Mouse (Mus musculus): ENCODE measurements at regions not wholly inside any gene's neighbourhood (a gene's known extent, or its start where the extent isn't known, plus 50 kb on each side); places are given as distances from the start of the nearest gene placed in this dataset.
"Not testable (repeated sequence)": the region's sequence is repeated elsewhere in the genome, so short reads cannot be mapped to it uniquely, and the experiment has no call there.

DNA sequence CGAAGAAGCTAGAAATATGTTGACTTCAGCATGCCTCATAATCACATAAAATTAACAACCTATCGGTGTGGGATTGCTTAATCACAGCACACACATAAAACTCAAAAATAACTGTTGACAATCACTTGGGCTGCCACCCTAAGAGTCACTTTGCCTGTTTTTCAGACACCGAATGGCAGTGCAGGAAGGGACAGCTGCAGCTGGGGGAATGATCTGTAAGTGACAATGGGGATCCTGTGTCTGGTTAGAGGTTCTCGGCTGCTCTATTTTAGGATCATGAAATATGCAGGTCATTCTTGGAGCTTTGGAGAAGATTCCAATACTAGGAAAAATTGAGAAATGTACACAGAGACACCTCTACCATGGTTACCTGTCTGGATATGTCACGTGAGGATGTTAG lies 54.4 kb upstream of the Tcf12 start:
- no peak for DNase-seq (ENCODE audit: extremely low spot score, low read depth, low spot score)

DNA sequence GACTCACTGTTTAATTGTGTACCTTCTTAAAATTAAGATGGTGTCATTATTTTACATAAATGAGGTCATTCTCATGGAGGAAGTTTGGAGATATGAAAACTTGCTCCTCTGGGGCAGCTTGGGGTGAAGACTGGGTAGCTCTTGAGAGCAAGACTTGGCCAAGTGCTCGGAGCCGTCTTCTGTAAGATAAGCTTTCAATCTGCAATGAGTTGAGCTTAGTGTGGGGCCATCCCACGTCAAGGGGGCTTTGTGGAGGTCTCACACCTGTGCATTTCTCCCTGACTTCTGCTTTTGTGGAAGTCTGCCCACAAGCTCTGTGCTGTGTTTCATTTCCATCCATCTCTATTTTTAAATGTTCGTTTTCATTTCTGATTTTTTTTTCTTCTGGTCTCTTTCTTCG lies 54.9 kb upstream of the Tcf12 start:
- DNase-seq (ENCODE audit: extremely low spot score, low read depth, low spot score) = no peak

DNA sequence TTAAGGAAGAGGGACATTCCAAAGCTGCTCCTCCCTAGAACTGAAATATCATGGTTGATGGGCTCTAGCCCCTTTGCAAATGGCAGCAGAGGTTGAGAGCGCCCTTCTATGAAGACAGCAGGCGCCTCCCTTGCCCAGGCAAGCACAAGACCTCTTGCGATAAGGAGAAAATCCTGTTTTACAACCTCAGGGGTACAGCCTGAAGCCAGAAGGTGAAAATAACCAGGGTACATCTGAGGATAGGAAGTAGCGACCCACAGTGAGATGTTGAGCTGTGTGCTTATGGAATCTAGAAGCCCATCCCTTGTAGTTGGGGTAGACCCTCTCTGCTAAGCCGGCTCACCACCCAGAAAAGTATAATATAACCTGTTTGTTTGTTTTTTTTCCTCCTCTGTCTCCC lies 57.6 kb upstream of the Tcf12 start:
- no peak for DNase-seq (ENCODE audit: extremely low spot score, low read depth, low spot score)

DNA sequence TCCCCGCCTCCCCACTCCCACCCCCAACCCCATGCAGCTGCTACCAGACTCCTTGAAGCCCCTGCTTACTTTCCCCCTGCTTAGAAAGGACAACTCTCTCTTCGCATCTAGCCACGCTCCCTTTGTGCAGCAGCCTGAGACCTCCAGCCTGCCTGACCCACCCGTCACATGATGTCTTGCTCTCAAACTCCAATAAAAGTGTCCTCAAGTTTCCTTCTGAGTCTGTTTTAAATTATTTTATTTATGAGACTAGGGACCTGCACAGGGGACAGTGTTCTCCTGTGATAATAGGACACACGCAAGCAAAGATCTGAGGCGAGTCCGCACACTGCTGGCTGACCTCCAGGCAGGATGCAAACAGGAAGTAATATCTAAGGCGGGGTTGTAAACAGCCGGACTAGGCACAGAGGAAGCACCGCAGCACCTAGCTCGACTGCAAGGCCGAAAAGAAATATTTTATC lies 58.1 kb upstream of the Tcf12 start:
- DNase-seq (ENCODE audit: extremely low spot score, low read depth, low spot score) = peak; percentile 44

DNA sequence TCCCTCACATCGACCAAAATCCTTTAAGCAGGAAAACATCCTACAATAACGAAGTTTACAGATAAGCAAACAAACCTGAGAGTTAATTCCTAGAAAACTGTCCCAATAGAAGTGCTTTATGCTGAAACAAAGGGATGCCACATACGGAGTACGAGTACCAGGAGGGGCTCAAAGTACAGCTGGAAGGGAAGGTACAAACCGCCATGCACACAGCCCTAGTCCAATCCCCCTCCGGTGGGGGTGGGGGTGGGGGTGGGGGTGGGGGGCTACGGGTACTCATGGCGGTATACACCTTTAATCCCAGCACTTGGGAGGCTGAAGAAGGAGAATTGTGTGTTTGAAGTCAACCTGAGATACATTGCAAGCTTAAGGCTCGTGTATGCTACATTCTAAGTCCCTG lies 58.6 kb upstream of the Tcf12 start:
- peak; percentile 63 for DNase-seq (ENCODE audit: extremely low spot score, low read depth, low spot score)

DNA sequence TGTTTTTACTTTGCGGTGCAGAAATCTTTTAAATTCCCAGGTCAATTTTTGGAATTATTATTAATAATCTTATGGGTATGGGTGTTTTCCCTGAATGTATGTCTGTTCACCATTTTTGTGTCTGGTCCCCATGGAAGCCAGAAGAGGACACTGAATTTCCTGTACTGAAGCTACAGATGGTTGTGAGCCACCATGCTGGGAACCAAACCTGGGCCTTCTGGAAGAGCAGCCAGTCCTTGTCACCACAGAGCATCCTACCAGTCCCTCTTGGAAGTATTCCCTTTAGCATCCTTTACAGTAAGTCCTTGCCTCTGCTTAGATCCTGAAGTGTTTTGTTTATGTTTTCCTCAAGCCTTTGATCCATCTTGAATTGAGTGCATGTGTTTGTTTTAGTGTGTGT lies 60.7 kb upstream of the Tcf12 start:
- no peak for DNase-seq (ENCODE audit: extremely low spot score, low read depth, low spot score)

DNA sequence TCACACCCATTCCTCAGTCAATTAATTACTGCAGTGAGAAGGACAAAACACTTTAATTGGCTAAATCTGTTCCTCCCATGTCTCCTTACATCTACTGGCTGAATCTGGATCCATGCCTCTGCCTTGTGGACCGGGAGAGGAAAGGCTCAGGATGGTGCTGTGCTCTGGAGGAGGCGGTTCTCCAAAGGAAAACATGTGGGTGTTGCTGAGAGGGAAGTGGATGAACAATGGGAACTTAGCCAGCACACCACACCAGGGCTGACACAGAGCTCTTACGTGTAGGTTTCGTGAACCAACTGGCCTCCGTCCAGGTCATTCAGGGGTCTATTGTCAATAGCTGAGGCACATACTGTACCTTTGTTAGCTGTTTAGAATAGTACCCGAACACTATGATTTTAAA lies 69.3 kb upstream of the Tcf12 start:
- no peak for DNase-seq (ENCODE audit: extremely low spot score, low read depth, low spot score)

DNA sequence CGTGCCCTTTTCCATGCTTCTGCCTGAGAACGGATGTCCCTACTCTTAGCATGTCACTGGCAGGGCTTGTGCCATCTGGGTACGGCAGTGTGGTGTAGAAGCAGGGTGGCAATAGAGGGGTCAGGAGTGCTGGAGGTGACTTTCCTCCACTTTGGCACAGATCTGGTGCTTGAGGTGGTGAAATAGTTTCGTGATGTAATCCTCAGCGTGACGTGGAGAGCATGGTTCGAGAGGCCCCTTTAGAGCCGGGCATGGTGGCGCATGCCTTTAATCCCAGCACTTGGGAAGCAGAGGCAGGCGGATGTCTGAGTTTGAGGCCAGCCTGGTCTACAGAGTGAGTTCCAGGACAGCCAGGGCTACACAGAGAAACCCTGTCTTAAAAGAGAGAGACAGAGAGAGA lies 71.7 kb upstream of the Tcf12 start:
- DNase-seq (ENCODE audit: extremely low spot score, low read depth, low spot score) = no peak

DNA sequence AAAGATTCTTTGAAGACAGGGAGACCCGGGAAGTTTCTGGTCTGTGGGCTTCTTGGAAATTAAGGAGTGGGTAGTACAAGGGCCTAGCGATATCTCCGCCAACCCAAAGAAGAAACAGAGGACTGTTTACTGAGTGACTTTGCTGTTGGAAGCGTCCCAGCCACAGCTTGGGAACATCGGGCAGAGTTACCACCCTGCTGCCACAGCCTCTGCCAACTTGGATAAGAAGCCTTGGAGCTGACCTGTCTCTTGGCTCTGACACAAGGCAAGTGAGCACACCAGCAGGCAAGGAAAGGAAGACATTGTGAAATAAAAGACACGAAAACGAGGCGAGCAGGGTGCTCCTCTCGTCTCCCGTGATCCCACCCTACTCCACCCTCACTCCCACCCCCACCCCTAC lies 72.3 kb upstream of the Tcf12 start:
- DNase-seq (ENCODE audit: extremely low spot score, low read depth, low spot score) = no peak

DNA sequence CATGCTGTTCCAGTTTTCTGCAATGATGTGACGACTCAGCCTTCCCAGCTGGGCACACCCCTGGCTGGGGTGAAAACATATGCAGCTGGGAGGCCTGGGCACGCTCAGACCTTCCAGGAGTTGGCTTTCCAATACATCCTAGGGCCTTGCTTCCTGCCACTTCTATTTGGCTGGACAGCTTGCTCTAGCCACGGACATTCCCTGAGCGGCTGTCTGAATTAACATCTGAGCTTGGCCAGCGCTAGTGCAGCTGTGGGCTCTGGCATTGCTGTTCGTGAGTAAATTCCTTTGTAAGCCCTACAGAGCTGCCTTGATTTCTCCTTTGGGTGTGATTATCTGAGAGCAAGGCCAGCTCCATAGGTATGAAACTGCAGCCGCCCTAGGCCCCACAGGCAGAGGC lies 78.2 kb upstream of the Tcf12 start:
- DNase-seq (ENCODE audit: extremely low spot score, low read depth, low spot score) = no peak

DNA sequence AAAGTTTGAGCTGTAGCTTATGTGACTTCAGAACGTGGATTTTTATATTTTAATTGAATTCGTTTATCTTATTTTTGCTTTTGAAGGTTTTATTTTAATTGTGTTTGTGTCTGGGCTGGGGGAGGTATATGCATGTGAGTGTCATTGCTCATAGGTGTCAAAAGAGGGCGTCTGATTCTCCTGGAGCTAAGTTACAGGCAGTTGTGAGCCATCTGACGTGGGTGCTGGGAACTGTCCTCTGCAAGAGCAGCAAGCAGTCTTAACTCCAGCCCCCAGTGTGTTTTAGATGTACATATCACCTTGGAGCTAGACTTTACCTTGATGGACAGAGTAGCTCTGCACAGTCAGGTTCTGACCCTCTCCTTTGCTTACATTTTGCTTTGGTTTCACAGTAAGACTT lies 79.0 kb upstream of the Tcf12 start:
- no peak for DNase-seq (ENCODE audit: extremely low spot score, low read depth, low spot score)

DNA sequence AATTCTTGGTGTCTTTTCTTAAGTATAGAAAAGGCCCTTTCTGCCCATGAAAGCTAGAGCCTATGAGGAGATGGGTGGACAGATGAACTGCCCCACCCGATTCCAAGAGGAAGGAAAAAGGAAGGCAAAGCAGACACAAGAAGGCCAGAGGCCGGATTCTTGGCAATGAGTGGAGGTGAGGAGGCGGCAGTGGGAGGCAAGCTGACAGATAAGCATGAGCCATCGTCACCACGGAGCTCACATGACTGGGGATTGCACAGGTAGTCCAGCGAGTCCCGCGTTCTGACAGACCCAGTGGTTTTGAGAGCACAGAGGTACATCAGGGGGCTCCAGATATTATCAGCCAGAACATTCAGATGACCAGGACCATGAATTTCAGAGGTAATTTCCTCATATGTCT lies 79.4 kb upstream of the Tcf12 start:
- no peak for DNase-seq (ENCODE audit: extremely low spot score, low read depth, low spot score)

DNA sequence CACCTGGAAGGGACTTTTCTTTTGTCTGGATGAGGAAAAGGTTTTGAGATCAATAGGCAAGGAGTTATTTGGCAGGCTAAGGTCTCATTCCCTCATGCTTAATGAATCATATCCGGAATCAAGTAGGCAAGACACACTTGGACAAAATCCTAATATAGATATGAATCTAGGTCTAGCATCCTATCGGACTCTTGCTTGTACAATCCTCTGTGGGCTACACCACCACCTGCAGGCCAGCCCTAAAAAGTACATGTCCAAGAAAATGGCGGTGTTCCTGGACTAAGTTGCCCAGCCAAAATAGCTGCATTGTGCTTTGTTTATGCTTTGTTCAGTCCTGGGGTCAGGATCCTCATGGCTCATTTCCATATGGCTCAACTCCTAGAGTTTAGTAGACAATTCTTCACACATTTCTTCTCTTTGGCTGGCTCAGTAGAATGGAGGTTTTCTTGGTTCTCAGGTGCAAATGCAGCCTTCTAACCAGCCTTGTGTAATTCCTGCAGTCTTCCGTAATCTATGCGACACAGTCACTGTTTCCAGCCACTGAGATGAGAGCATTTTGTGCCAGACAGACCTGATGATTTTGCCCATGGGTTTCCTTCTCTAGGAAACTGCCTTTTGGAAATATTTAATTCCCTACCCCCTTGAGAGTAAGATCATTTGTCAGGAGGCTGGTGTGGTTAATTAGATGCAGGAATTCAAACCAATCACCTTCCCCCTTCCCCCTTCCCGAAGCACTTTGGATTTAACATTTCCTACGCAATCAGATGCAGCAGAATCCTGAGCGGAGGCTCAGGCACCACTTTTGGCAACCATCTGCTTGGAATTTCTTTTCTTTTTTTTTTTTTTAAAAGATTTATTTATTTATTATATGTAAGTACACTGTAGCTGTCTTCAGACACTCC lies 80.6 kb upstream of the Tcf12 start:
- no peak for DNase-seq (ENCODE audit: extremely low spot score, low read depth, low spot score)

DNA sequence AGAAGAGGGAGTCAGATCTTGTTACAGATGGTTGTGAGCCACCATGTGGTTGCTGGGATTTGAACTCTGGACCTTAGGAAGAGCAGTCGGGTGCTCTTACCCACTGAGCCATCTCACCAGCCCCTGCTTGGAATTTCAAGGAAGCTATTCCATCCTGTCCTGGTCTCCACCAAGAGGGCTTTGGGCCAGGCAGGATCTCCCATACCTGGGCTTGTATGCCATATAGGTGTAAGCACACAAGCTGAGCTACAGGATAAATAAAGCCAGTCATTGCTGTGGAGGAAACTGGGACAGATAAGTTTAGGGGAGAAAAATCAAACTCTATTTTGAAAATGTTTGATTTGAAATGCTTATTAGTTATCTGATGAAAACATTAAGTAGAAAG lies 81.3 kb upstream of the Tcf12 start:
- not testable (repeated sequence) for DNase-seq (ENCODE audit: extremely low spot score, low read depth, low spot score)

DNA sequence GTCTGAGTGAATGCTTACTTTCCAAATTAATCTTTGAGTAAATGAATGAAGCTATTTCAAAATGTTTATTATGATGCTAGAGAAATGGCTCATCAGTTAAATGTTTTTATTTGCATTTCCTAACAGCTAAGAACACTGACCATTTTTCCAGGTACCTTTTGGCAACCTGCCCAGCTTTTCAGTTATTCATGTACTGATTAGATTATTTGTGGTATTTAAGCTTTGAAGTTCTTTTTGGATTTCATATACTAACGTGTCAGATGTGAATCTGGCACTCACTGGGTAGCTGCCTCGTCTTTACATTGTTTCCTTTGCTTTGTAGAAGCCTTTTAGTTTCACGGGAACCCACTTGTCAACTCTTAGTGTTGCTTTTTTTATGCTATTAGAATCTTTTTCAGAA lies 79.3 kb upstream of the Zfp280d start:
- no peak for DNase-seq (ENCODE audit: extremely low spot score, low read depth, low spot score)

DNA sequence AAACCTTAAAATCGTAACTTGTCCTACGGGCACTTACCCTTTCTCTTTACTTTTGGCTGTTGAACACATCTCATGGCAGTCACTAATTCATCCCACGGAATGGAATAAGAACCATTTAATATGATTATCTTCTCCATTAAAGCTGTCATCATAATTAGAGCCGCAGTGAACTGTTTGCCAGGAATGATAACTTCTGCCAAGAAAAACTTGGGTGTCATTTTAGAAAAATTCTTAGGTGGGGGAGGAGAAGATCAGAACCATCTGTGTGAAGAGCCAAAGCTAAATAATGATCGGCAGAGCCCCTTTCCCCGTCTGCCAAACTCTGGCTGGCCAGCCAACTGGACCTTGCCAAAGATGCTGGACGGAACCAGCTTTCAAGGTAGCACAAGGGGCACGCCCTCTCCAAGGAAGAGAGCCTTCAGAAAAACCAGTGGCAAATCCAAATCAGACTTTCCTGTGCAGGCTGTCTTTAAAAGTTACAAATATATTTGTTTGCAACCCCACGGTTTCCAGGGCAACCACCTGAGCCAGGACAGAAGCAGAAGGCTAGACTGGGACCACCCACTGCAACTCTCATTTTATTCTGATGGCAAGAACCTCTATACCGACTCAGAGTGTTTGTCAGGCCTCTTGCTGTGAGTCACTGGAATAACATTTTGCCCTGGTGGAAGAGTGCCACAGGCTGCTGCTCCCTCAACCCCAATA lies 77.9 kb upstream of the Zfp280d start:
- no peak for DNase-seq (ENCODE audit: extremely low spot score, low read depth, low spot score)

DNA sequence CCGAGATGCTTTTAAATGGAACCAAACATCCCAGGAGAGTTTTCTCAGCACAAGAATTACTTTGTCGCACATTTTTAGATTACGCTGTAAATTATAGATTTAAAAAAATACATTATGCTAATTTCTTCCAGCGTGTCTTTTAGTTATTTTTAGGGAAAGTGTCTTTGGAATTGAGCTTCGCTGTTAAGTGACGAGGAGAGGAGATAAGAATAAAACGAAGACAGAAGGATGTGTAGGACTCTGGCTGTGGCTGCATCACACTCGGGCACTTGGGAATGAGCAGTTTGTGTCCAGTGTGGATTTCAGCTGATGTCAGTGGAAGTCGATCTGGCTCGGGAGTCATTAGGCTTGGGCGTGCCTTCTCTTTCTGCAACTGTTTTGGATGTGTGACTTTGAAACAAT lies 77.3 kb upstream of the Zfp280d start:
- DNase-seq (ENCODE audit: extremely low spot score, low read depth, low spot score) = no peak

DNA sequence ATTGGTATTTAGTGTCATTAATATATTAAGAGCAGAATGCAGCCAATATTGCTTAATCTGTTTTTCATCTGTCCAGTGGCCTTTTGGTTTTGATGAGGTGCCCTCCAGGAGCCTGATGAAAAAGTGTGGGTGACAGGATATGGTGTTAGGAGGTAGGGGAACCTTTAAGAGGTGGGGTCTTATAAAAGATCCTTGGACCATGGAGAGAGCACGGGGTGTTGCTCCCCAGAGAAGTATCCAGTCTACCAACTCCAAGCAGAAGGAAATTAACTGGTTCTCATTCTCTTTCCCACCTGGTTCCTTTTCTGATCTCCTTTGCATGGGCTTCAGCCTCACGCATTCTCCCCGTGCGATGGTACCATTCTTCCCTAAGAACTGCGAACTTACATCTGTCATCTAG lies 75.7 kb upstream of the Zfp280d start:
- no peak for DNase-seq (ENCODE audit: extremely low spot score, low read depth, low spot score)

DNA sequence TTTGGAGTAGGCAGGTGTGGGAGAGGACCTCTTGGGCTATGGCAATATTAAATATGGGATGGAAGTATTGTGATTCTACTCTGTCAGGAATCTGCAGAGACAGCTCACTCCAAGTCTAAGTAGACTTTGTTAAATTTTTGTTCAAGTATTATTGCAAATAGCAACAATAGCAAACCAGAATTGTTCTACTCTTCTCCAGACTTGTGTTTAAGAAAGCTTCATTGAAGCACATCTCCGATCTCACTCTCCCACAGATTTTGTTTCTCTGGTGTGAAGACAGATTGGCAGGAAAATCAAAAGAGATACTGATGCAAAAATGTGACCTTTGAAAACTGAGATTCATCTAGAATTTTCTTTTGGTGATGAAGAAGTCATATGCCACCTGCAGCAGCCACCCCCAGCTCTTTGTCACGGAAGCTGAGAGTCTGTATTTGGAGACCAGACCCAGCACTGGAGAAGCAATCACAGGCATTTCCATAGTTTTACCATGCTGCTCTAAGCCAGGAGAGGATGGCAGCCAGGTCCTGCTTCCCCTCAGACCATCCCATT lies 70.2 kb upstream of the Zfp280d start:
- no peak for DNase-seq (ENCODE audit: extremely low spot score, low read depth, low spot score)

DNA sequence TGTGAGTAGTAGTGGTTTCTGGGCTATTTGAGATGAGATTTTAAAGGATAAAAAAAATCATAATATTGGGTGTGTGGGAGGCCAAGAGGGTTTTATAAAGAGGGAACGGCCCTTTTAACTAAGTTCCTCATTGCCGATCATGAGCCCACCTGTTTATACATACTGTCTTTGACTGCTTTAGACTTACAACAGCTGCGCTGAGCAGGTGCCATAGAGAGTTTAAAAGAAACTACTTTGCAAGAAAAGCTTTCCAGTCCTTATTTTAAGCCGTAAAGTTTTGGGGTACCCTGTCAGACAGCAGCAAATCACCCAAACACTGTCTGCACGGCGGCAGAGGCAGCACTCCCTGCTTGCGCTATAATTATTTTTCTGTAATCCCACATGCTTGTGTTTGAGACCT lies 68.8 kb upstream of the Zfp280d start:
- no peak for DNase-seq (ENCODE audit: extremely low spot score, low read depth, low spot score)

DNA sequence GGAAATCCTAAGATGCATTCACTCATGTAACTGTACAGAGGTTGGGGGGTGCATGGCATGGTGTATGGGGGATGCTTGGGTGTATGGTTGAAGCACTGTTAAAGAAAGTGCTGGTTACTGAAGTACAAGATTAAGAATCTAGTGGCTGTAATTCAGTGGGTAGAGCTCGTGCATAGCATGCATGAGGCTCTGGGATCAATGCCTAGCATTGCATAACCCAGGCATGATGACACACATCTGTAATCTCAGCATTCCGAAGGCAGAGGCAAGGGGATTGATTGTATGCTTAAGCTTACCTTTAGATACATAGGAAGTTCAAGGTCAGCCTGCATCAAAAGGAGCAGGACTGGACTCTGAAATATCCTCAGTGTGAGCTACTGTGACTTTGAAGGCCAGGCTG lies 67.7 kb upstream of the Zfp280d start:
- no peak for DNase-seq (ENCODE audit: extremely low spot score, low read depth, low spot score)

DNA sequence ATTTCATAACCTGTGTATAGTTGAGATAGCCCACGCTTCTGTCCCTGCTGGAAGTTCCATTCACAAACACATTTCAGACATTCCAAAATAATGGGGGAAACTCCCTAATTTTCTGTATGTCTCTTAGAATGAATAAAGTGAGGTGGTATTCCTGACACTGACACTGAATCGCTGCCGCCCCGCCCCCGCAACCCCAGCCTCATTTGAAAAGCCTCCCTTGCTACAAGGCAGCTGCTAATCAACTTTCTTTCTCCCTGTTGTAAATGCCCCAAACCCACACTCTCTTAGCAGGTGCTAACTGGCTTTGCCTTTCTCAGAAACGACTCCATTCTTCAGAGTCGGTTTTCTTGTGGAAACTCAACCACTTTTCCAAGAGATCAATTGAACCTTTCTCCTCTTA lies 66.4 kb upstream of the Zfp280d start:
- DNase-seq (ENCODE audit: extremely low spot score, low read depth, low spot score) = no peak

Data from hindlimb bud, embryonic 11.5 days (tissue).